Mouse (Mus musculus): Measurements from ENCODE around the gene Tns3. TPM values are rescaled to one million over a fixed set of nuclear protein-coding genes. Genes with fewer than 3 reads are reported as not detected.
"Not testable (repeated sequence)": the region's sequence is repeated elsewhere in the genome, so short reads cannot be mapped to it uniquely, and the experiment has no call there.

Tns3 gene
- total RNA-seq, 2 experiments from 2014 or later: 33.5 to 34.4 TPM

DNA sequence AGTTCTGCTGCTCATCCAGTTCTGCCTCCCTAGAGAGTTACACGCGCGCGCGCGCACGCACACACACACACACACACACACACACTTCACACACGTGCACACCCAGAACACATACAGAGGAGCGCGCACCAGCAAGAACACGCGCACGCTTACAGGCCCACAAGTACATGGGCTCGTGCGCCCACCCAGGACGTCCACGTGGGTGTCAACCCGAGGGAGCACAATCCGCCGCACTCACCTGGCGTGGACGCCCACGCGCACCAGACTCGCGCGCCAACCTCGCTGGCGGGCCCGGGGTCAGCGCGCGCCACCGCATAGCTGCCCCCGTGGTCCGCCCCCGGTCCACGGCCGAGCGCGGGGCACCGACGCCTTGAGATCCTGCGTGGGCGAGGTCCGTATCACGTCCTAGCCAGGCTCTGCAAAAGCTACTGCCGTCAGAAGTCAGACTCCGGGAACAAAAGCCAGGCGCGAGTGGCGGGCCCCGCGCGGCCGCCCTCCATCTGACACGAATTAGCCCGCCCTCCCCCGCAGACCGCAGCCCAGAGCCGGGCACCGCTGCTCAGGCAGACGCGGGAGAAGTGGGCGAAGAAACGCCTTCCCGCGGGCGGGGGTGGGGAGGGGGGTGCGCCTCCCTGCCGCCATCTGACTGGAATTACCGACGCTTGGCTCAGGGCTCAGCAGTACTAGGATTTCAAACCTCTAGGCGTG is 40.0 kb downstream of the Tns3 start:
- DNase-seq (ENCODE audit: low spot score in 2 of 2): peak; percentile 22 to 46

DNA sequence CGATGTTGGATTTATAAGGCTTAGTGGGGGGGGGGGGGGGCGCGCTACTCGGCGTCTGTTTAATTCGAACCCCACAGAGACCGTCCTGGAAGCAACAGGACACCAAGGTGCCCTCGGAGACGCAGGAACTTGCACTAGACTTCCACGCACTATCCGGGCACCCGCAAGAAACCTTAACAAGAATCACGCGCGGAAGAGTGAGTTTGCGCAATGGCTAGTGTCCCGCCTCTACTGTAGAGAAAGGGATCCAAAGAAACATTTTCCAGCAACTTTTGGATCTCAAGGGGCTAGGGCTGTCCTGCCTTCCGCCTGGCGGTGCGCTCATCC is 40.5 kb downstream of the Tns3 start:
- no peak for DNase-seq (ENCODE audit: low spot score in 2 of 2)

DNA sequence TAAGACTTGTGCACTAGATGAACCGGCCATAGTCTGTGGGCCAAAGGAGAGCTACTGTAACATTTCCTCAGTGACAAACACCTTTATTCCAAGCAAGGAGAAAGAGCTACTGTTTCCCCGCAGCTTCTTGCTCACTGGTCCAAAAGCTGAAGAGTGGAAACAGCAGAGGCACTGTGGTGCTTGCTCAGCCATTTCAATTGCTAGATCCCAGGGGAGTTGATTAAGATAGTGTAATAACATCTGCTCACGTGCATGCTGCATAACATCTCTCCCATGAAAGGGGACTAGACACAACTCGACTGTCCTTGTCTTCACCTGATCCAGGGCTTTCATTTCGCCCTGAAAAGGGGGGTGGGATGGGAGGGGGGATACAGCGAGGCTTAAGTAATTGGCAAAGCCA is 41.7 kb downstream of the Tns3 start:
- DNase-seq (ENCODE audit: low spot score in 2 of 2): no peak

DNA sequence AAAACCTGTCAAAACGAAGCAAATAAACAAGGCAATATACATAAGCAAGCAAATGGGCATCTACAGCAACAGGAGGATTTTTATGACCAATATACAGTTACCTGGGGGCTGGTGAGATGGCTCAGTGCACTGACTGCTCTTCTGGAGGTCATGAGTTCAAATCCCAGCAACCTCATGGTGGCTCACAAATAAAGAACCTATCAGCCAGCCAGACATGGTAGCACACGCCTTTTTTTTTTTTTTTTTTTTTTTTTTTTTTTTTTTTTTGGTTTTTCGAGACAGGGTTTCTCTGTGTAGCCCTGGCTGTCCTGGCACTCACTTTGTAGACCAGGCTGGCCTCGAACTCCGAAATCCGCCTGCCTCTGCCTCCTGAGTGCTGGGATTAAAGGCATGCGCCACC is 45.2 kb downstream of the Tns3 start:
- DNase-seq (ENCODE audit: low spot score in 2 of 2): not testable (repeated sequence)

DNA sequence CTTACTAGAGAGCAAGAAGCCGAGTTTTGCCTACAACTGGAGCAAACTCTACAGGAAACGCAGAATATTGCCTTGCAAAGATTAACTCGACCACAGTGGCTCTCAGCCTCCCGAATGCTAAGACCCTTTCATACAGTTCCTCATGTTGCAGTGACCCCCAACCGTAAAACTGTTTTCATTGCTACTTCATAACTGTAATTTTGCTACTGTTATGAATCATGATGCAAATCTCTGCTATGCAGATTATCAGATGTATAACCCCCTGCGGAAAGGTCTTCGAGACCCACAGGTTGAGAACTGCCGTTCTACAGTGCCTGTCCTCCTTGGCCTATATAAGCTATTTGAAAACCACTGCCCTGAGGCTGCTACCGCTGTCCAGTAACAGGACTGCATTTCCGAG is 46.0 kb downstream of the Tns3 start:
- no peak for DNase-seq (ENCODE audit: low spot score in 2 of 2)

DNA sequence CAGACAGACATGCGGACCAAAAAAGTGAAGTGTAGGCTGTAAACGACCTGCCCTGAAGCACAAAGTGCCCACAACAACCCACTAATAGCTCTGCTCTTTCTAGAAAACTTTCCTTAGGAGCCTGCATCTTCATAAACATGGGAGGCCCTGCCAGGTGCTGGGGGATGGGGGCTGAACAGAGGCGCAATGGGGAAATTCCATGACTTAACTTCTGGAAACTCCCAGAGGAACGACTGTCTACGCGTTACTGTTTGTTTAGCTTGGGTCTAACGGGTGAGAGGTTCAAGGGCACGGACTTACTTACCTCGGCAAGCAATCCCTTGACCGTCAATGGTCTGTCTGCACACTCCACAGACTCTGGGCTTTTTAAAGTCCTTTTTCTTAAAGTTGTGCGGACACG is 48.9 kb downstream of the Tns3 start:
- no peak for DNase-seq (ENCODE audit: low spot score in 2 of 2)

DNA sequence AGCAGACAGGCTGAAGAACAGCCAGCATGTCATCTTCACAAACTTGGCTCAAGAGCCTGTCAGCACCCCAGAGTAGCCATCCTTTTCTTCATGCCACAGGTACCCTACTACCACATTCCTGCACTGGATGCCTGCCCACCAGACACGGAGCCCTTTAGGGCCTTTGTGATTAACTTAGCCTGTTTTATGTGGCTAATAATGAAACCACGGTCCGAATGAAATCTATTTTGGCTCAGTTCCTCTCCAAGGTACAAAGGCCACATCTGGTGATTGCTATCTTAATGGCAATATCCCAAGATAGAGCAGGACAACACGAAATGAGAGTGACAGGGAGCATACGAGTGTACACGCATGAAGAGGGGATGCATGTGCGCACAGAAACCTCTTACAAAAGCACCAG is 53.9 kb downstream of the Tns3 start:
- DNase-seq (ENCODE audit: low spot score in 2 of 2): no peak

DNA sequence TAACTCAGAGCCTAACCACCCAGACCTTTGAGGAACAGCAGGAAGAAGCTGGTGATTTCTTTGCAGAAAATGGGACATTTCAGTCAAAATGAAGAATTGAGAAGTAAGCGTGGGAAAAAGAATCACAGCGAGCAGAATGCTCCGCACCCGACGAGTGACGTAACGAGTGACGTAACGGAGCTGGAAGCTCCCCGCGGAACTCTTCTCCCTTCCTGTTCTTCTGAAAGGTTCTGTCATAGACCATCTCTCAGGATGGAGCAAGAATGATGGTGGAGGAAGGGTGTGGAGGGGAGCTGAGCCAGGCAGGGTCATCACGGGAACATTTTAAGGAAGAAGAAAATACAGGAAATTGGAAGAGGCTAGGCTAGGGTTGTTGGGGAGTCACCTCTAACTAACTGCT is 54.5 kb downstream of the Tns3 start:
- DNase-seq (ENCODE audit: low spot score in 2 of 2): no peak

DNA sequence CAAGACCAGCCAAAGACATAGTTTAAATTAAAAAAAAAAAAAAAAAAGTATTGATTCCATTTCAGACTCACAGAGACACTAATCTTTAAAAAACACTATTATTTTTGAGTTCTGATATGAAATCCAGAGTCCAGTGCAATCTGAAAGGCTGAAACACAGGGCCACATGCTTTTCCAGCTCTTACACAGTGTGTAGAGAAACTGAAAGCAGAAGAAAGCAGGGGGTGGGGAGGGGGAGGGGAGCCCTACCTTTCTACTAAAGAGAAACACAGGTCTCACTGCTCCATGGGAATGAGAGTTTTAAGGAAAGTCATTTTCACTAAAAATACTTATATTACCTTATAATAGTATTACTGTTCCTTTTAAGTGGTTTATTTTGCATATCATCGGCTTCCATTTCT is 57.2 kb downstream of the Tns3 start:
- DNase-seq (ENCODE audit: low spot score in 2 of 2): no peak

DNA sequence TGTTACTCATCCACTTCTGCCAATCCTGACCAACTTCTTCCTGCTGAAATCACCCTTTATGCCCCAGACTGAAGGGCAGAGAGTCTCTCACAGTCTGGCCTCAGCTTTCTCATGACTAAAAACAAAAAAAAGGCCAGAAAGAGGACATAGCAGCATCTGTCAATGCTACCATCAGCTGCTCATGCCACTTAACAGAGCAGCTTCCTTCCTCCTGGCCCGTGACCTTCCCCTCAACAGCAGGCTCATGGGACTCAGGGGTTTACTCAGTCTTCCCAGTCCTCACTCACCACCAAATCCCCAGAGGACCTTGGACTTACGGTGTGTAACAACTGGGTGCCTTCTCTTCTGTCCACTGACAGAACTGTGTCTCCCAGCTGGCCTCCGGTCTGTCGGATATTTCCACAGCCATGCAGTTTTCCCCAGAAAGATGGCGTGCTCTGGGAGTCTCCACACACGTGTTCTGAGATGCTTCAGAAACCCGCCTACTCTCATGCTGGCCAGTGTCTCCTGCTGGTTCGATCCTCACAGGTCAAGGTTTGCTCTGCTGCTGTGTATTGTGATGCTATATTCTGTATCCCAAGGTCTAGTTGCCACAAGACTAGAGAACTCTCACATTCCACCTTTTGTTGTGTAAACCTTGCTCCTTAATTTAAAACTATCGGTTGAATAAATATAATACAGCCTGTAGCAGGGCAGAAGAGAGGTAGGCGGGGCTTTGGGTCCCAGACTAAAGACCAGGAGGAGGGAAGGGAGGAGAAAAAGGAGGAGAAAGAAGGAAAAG is 59.4 kb downstream of the Tns3 start:
- DNase-seq (ENCODE audit: low spot score in 2 of 2): no peak

DNA sequence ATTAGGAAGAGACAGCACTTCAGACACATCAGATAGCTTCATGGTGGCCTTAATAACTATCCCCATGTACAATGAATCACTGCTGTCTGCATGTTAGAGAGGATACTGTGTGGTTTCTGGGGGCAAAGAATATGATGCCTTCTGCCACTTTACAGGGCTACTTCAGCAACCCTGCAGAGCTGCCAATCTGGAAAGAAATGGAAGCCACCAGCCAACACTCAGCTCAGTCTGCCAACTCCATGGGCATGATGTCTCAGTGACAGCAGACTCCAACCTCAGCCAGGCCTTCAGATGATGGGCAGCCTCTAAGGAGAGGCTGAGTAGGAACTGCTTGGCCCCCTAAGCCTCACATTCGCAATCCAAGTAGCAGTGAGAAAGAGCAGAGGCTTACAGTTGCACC is 61.7 kb downstream of the Tns3 start:
- DNase-seq (ENCODE audit: low spot score in 2 of 2): no peak

DNA sequence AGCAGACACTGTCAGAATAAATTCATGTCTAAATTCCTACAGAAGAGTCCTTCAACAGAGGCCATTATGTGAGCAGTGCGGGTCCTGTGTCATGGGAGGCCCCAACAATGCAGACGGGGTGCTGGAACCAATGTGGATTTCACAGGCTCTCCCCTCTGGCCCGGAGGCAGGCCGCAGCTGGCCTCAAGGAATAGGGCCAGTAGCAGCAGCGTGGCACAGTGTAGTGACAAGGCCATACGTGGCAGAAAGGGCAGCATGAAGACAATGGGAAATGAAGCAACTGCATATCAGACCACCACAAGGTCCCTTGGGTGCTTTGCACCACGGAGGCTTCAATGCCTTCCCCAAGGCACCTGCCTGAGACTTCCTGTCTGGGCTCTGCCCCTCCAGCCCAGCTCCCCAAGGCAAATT is 62.9 kb downstream of the Tns3 start:
- DNase-seq (ENCODE audit: low spot score in 2 of 2): no peak

DNA sequence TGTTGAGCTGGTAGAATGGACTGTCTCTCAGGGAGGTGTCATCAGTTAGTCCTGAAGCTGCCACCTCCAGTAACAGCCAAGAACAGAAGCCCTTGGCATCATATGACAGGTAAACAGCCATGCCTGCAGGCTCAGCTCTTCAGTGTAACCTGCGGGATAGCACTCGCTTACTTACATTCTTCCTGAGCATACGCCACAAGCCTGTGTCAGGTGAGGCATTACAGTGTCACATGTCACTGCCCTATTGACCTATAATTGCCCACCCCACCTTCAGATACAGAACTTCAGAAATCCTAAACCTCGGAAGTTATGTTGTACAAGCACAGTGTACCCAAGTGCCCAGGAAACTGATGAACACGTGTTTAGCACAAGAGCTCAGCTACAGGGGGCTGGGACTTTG is 68.7 kb downstream of the Tns3 start:
- no peak for DNase-seq (ENCODE audit: low spot score in 2 of 2)

DNA sequence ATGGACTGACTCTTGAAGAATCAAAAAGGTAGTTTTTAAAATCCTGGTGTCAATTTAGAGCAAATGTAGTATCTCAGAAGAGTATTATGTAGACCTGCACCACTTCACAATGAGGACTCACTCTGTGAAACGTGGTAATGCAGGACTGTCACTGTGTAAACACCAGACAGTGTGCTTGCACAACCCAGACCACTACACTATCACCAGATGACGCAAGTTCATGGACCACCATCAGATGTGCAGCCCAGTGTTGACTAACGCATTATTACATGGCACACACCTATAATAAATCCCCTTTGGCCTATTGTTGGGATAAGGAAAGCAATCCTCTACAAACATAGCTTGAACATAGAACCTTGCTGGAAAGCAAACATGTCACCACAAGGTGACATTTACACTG is 71.2 kb downstream of the Tns3 start:
- no peak for DNase-seq (ENCODE audit: low spot score in 2 of 2)

DNA sequence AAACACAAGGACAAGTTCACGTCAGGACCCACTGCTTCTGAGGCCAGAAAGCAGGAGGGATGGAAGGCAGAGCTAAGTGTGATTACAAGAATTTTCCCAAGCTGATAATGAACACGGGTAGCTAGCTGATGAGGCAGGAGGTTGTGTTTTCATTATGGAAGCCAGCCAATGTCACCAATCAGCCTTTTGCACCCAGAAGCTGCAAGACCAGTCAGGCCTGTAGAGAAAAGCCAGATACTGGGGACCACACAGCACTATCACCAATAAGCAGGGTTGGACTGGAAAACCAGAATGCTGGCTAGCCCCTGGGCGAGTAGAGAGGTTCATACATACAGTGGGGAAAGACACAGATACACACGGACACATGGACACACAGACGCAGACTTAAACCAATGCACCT is 73.1 kb downstream of the Tns3 start:
- DNase-seq (ENCODE audit: low spot score in 2 of 2): no peak

DNA sequence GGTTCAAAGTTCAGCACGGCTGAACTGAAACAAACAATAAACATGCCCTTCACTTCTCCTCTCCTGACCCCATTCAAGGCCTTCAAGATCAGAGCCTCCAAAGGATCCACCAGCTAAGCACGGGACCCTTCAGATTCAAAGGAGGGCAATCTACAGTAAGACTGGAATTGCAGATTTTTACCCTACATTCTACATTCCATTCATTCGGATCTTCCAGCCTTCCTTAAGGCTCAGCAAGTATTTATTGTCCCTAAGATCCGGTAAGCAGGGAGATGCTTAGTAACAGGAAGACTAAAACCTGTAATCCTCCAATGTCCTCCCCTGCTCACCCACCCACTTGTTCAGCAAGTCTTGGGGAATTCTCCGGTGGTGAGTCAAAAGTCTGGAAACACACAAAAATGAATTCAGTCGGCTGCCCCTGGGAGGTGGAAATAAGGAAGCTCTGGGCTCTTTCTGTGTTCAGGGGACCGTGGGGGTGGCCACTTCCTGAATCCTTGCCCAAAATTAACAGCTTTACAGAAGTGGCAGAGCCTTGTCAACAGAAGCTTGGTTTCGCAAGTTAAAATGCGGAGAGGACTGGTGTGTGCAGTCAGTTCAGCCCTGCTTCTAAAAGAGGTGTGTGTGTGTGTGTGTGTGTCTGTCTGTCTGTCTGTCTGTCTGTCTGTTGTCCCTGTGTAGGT is 75.0 kb downstream of the Tns3 start:
- DNase-seq (ENCODE audit: low spot score in 2 of 2): peak; percentile 31 to 50

DNA sequence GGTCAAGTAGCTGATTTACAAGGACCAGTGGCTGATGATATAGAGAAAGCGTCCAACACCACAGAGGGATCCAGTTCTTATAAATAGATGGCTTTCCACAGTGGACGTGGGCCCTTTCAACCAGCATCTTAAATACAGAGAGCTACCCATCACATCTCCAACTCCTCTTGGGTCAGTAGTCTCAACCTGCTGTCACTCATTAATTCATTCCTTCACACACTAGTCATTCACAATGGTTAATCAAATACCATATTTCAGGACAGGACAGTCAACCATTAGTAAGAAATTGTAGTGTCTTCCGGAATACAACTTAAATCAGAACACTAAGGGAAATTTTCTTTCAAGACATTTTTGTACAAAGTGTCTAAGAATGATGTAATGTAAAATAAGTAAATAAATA is 76.4 kb downstream of the Tns3 start:
- no peak for DNase-seq (ENCODE audit: low spot score in 2 of 2)

DNA sequence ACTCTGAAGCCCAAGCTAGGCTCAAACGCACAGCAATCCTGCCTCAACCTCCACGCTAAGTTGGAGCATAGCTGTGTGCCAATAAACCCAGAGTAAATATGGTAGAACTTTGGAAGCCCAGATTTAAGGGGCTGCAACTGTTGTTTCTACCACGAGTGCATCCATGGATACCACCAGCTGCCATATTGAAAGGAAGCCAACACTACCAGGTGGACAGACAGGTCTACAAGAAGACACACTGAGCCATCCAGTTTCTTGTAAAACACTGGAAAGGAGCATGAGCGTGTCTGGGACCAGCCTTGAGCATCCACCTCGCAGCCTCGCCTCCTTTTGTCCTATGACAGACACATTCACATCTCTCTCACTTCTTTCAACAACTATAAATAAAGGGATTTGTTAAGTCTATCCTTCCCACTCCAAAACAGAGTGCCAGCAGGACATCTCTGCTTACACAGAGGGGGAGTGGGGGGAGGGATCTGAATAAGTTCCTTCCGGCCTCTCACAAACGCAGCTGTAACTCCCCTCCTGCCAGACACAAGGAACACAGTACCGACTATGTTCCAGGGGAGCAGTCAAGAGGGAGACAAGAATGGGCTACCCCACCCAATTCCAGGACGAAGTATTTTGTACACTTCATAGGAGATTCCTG is 77.2 kb downstream of the Tns3 start:
- DNase-seq (ENCODE audit: low spot score in 2 of 2): no peak

DNA sequence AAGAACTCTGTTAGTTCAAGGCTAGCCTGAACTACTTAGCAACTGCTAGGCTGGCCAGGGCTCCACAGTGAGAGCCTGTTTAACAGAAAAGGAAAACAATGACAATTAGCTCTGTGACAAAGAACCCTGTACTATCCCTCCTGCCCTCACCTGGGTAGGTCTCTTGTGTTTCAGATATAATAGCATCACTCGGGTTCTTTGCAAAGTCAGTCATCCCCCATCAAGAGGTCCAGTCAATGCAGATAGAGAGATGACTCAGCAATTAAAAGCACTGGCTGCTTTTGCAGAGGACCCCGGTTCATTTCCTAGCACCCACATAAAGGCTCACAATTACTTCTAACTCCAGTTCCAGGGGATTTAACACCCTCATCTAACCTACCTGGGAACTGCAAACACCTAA is 78.0 kb downstream of the Tns3 start:
- no peak for DNase-seq (ENCODE audit: low spot score in 2 of 2)

DNA sequence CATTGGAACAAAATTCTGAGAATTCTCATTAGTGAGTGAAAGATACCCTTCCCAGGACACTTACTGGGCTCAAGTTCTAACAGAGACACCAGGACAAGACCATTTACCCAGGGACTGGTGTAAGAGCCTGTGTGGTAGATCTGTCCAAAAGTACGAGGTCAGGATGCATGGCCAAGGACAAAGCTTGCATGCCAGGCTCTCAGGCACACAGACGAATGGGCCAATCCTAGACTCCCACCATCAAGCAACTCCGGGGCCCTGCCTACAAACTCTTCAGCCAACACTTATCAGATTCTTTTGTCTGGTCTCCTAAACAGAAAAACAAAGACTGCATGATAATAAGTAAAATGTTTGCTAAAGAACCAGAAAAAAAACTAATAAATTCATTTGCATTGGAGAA is 78.6 kb downstream of the Tns3 start:
- DNase-seq (ENCODE audit: low spot score in 2 of 2): no peak

DNA sequence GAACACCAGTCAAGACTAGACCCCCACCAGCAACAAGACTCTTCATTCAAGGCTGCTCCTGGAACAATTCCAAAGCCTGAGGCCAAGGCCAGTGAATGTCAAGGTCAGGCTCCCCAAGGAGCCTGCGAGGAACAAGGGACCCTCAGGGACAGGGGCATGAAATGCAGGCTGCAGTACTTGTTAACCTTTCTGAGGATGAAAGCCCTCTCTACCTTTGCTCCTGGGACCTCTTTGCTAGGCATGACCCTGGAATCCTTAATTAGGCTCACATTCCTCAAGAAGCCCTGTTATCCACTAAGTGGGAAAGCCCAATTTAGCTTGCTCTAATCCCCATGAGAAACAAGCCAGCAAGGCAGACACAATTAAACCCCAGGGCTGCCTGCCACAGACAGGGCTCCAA is 79.4 kb downstream of the Tns3 start:
- DNase-seq (ENCODE audit: low spot score in 2 of 2): no peak

DNA sequence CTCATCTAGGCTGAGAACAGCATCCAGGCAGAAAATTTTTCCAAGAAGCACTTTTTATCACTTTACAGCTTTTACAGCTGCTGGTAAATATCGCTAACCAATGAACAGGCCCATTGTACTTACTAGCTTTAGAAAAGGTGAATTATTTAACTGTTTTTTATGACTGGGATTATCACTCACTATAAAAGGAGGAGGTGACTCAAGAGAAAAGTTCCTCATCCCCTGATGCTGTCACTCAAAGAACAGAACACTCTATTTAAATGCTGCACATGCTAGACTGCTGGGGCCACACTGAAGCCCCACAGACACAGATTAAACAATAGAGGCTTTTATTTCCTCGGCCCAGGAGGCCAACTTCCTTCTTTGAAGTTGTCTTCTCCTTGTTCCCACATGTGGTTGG is 80.0 kb downstream of the Tns3 start:
- no peak for DNase-seq (ENCODE audit: low spot score in 2 of 2)
